Mouse (Mus musculus) stomach, embryonic 14.5 days (tissue): Measurements from ENCODE around the gene Me1. TPM values are rescaled to one million over a fixed set of nuclear protein-coding genes. Genes with fewer than 3 reads are reported as not detected.
A peak's percentile ranks its signal among the peaks of the same experiment; 100 is the strongest.

Source experiments
- ATAC-seq: fragments of 200-750 bp; cut with Nextera tagmentation; 2 replicates; pipeline ENCODE4 v1.8.0; 2017; ENCODE audit warnings: low read depth, moderate TSS enrichment; ENCODE audit not compliant: insufficient number of reproducible peaks, insufficient read depth, low FRiP score
- H3K27ac ChIP-seq: fragments of 300-500 bp; sonication (generic); 2 replicates; pipeline ENCODE4 v1.5.1; 2014; ENCODE audit warnings: mild to moderate bottlenecking, low read length, moderate library complexity, mixed read lengths
- H3K27me3 ChIP-seq: fragments of 300-500 bp; sonication (generic); 2 replicates; pipeline ENCODE4 v1.6.1; 2014; ENCODE audit warnings: low read length, control low read depth, mixed read lengths; ENCODE audit not compliant: control insufficient read depth, insufficient read depth
- H3K36me3 ChIP-seq: fragments of 300-500 bp; sonication (generic); 2 replicates; pipeline ENCODE4 v1.6.1; 2014; ENCODE audit warnings: mild to moderate bottlenecking, control low read depth, low read length, moderate library complexity, mixed read lengths; ENCODE audit not compliant: control insufficient read depth, insufficient read depth
- H3K4me1 ChIP-seq: fragments of 300-500 bp; sonication (generic); 2 replicates; pipeline ENCODE4 v1.6.1; 2014; ENCODE audit warnings: low read length, control low read depth, mixed read lengths; ENCODE audit not compliant: control insufficient read depth, insufficient read depth
- H3K4me2 ChIP-seq: fragments of 300-500 bp; sonication (generic); replicated peaks from 2 replicates; pipeline ENCODE4 v1.6.1; 2014; ENCODE audit warnings: low read depth, low read length, control low read depth
- H3K4me3 ChIP-seq: fragments of 300-500 bp; sonication (generic); 2 replicates; pipeline ENCODE4 v1.5.1; 2014; ENCODE audit warnings: low read depth, low read length, control low read depth
- H3K9ac ChIP-seq: fragments of 300-500 bp; sonication (generic); replicated peaks from 2 replicates; pipeline ENCODE4 v1.6.1; 2014; ENCODE audit warnings: low read depth, mild to moderate bottlenecking, control low read depth, low read length, moderate library complexity, mixed read lengths
- H3K9me3 ChIP-seq: fragments of 300-500 bp; sonication (generic); 2 replicates; pipeline ENCODE4 v1.6.1; 2016; ENCODE audit warnings: low read depth, low read length, control low read depth; ENCODE audit not compliant: control insufficient read depth
- WGBS: fragments of 180-500 bp; shearing (Covaris S2); extraction: QIAGEN DNeasy Blood & Tissue Kit; methylation state at CpG from one replicate; pipeline ENCODE4 v1.1.7; 2014; 5-methylcytosine and 5-hydroxymethylcytosine counted together
- polyA plus RNA-seq: library from polyadenylated mRNA; unstranded; fragments of >200 nt; fragmentation: Nextera tagmentation; extraction: Ambion mirVana; gene quantifications from 2 replicates; pipeline ENCODE4 v1.2.1, GENCODE M21; 2014

Me1 gene
- polyA plus RNA-seq, 1 experiment from 2014 or later: 10.3 TPM

GRCm38 (mm10) chr9:86717119-86717518 is 21.4 kb upstream of the Me1 start:
- WGBS: 42% methylated on average over 5 of the region's 5 CpGs
- no peak for ATAC-seq
- Histone ChIP-seq H3K27me3 (no peaks in the 10 kb centered on the region), H3K36me3 (no peaks in the 10 kb centered on the region), H3K9me3 (no peaks in the 10 kb centered on the region), H3K4me1 (no peaks in the 10 kb centered on the region), H3K27ac (no peak overlapping the region), H3K9ac (no peak overlapping the region), H3K4me3 (no peak overlapping the region), H3K4me2 (no peak overlapping the region)

DNA sequence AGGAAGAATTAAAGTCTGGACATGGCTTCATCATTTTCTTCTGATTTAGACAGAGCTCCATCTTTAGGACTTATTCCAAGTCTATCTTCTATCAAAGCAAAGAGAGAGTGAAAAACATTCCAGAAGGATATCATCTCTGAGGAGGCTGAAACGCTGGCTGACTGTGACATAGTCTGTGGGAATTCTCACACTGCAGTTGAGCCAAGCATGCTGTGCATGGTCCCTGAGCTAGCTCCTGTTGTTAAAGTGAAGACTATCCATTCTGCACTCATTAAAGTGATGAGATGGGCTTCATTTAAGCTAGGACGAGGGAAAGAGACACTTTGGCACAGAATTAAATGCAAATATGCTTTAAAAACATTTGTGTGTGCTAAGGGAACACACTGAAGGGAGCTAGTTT is 20.8 kb upstream of the Me1 start:
- Histone ChIP-seq H3K27me3 (no peaks in the 10 kb centered on the region), H3K9ac (no peak overlapping the region), H3K9me3 (no peaks in the 10 kb centered on the region), H3K4me1 (no peaks in the 10 kb centered on the region), H3K4me2 (no peak overlapping the region), H3K36me3 (no peaks in the 10 kb centered on the region), H3K4me3 (no peak overlapping the region), H3K27ac (no peak overlapping the region)
- 47% methylated on average over 2 of the region's 2 CpGs for WGBS
- no peak for ATAC-seq

DNA sequence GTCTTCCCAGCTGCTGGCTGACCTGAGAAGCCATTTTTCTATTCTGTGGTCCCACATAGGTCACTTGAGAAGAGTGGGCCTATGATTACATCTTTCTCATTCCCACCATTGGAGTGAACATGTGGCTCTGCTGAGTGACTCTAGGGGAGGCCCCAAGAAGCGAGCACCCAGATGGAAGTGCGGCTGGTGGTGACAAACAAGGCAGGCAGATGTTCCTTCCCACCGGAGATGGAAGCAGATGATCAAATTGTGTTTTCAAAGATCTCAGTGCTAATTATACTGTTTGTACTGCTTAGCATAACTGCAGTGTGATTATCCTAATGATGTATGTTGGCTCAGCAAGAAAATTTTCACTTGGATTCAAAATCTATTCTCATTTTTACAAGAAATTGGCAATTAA is 18.3 kb upstream of the Me1 start:
- 86% methylated on average over 3 of the region's 3 CpGs for WGBS
- H3K4me3 ChIP-seq: no peak overlapping the region
- no peak overlapping the region for H3K9ac ChIP-seq
- no peak for ATAC-seq
- no peaks in the 10 kb centered on the region for H3K4me1 ChIP-seq
- no peaks in the 10 kb centered on the region for H3K36me3 ChIP-seq
- no peaks in the 10 kb centered on the region for H3K9me3 ChIP-seq
- no peaks in the 10 kb centered on the region for H3K27me3 ChIP-seq
- no peak overlapping the region for H3K4me2 ChIP-seq
- no peak overlapping the region for H3K27ac ChIP-seq

GRCm38 (mm10) chr9:86712648-86713047 is 16.9 kb upstream of the Me1 start:
- 71% methylated on average over 2 of the region's 2 CpGs for WGBS

GRCm38 (mm10) chr9:86710091-86710634 is 14.4 kb upstream of the Me1 start:
- no peak overlapping the region for H3K4me2 ChIP-seq
- no peak overlapping the region for H3K27ac ChIP-seq
- no peaks in the 10 kb centered on the region for H3K36me3 ChIP-seq
- no peaks in the 10 kb centered on the region for H3K4me1 ChIP-seq
- 68% methylated on average over 2 of the region's 2 CpGs for WGBS
- no peak for ATAC-seq
- H3K9ac ChIP-seq: no peak overlapping the region
- H3K4me3 ChIP-seq: no peak overlapping the region
- H3K27me3 ChIP-seq: no peaks in the 10 kb centered on the region
- no peaks in the 10 kb centered on the region for H3K9me3 ChIP-seq

More at GRCm38 (mm10) chr9:86712648-86713047, 16.9 kb upstream of the Me1 start:
- no peak overlapping the region for H3K9ac ChIP-seq
- H3K4me2 ChIP-seq: no peak overlapping the region
- no peak overlapping the region for H3K4me3 ChIP-seq
- no peak overlapping the region for H3K27ac ChIP-seq
- ATAC-seq: no peak
- no peaks in the 10 kb centered on the region for H3K9me3 ChIP-seq
- no peaks in the 10 kb centered on the region for H3K27me3 ChIP-seq
- H3K36me3 ChIP-seq: no peaks in the 10 kb centered on the region
- no peaks in the 10 kb centered on the region for H3K4me1 ChIP-seq

GRCm38 (mm10) chr9:86708921-86709320 is 13.2 kb upstream of the Me1 start:
- no peak for ATAC-seq
- H3K27me3 ChIP-seq: no peaks in the 10 kb centered on the region
- H3K4me1 ChIP-seq: no peaks in the 10 kb centered on the region
- no peaks in the 10 kb centered on the region for H3K36me3 ChIP-seq
- H3K9ac ChIP-seq: no peak overlapping the region
- no peak overlapping the region for H3K4me3 ChIP-seq
- H3K9me3 ChIP-seq: no peaks in the 10 kb centered on the region
- WGBS: 60% methylated on average over 6 of the region's 6 CpGs
- no peak overlapping the region for H3K27ac ChIP-seq
- no peak overlapping the region for H3K4me2 ChIP-seq

DNA sequence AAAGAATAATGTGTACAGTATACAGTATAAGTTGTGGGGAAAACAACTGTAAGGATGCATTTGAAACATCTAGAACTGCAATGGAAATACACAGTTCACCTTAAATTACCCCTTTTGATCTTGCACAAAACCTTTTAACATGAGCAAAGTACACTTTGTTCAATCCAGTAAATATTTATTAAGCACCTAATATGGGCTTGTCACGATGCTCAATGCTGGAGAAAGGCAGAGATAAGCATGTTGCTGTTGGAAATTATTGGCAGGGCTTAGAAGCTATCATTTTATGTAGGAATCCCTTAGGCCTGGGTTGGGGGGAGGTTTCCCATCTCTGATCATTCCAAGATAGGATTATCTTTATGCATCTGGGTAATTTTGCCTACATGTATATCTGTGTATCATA is 11.7 kb upstream of the Me1 start:
- 35% methylated on average over 1 of the region's 1 CpGs for WGBS

DNA sequence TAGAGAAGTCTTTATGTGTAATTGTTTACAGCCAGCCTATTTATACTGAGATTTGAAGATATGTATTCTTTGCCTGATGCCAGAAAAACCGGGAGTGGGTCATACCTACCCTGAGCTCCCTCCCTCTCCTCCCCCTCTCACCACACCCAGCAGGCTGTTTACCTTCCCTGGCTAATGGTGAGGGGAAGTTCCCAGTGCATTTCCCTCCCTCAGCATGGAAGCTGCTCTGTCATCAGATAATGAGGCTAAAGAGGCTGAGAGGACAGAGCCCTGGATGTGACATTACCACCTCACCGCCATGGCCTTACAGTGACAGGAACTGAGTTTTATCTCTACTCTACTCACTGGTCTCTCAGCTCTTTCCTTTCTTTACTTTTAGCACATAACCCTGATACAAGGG is 6.1 kb upstream of the Me1 start:
- Histone ChIP-seq H3K4me2 (no peak overlapping the region), H3K4me3 (no peak overlapping the region), H3K9ac (no peak overlapping the region), H3K9me3 (no peaks in the 10 kb centered on the region), H3K27me3 (no peaks in the 10 kb centered on the region), H3K36me3 (no peaks in the 10 kb centered on the region), H3K4me1 (peaks cover 3% of the 10 kb centered on the region; the same call in 1 of the 2 replicates), H3K27ac (peak overlapping the region; percentile 6; the same call in 1 of the 2 replicates)
- ATAC-seq: peak; percentile 81
- 18% methylated on average over 2 of the region's 2 CpGs for WGBS

More for the DNA sequence above, 11.7 kb upstream of the Me1 start:
- no peaks in the 10 kb centered on the region for H3K9me3 ChIP-seq
- H3K9ac ChIP-seq: no peak overlapping the region
- H3K4me2 ChIP-seq: no peak overlapping the region
- no peak overlapping the region for H3K4me3 ChIP-seq
- ATAC-seq: no peak
- H3K27me3 ChIP-seq: no peaks in the 10 kb centered on the region
- no peak overlapping the region for H3K27ac ChIP-seq
- no peaks in the 10 kb centered on the region for H3K4me1 ChIP-seq
- no peaks in the 10 kb centered on the region for H3K36me3 ChIP-seq

GRCm38 (mm10) chr9:86701264-86701663 is 5.5 kb upstream of the Me1 start:
- 21% methylated on average over 5 of the region's 5 CpGs for WGBS
- no peaks in the 10 kb centered on the region for H3K36me3 ChIP-seq

More at GRCm38 (mm10) chr9:86701264-86701663, 5.5 kb upstream of the Me1 start:
- no peaks in the 10 kb centered on the region for H3K27me3 ChIP-seq
- H3K9me3 ChIP-seq: no peaks in the 10 kb centered on the region
- no peak overlapping the region for H3K9ac ChIP-seq
- H3K4me2 ChIP-seq: no peak overlapping the region
- peaks cover 3% of the 10 kb centered on the region; the same call in 1 of the 2 replicates for H3K4me1 ChIP-seq
- H3K27ac ChIP-seq: peak overlapping the region; percentile 27; the same call in 1 of the 2 replicates
- H3K4me3 ChIP-seq: no peak overlapping the region
- ATAC-seq: peak; percentile 24; the same call in 1 of the 2 replicates
